Mouse (Mus musculus): Measurements from ENCODE around the gene Lmx1a. TPM values are rescaled to one million over a fixed set of nuclear protein-coding genes. Genes with fewer than 3 reads are reported as not detected.
A peak's percentile ranks its signal among the peaks of the same experiment; 100 is the strongest.

Gene Lmx1a
- polyA plus RNA-seq, 1 experiment from 2014 or later, result 3.5 TPM

GRCm38 (mm10) chr1:167789448-167789847, 100.4 kb downstream of the Lmx1a start:
- Histone ChIP-seq H3K36me3 (no peaks in the 10 kb centered on the region), H3K9ac (no peak overlapping the region), H3K4me1 (replicated peaks) (peaks cover 7% of the 10 kb centered on the region), H3K4me3 (no peak overlapping the region), H3K27me3 (replicated peaks) (peaks cover 5% of the 10 kb centered on the region; the same call in 1 of the 2 replicates), H3K4me2 (no peak overlapping the region), H3K27ac (ENCODE audit: poor library complexity, severe bottlenecking) (no peak overlapping the region), H3K9me3 (replicated peaks) (no peaks in the 10 kb centered on the region)
- 72% methylated on average over 8 of the region's 8 CpGs for WGBS
- no peak for ATAC-seq (ENCODE audit: insufficient number of reproducible peaks, low FRiP score)

DNA sequence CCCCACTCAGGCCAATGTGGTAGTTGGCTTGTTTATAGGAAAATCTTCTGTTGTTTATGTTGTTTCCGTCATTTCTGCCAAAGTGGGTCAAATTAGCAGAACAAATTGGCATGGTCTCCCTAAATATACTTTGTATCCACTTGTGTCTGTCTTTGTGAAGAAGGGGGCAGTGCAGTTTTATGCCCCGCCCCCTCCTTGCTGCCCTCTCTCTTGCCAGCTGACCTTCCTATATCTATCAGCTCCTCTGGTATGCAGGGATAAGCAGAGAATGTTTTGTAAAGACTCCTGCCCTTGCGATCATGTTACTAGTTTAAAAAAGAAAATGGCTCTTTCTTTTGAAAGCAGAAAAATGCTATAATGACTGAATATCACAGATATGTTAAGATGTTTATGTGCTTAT, 101.7 kb downstream of the Lmx1a start:
- H3K4me1 ChIP-seq (replicated peaks), result peaks cover 7% of the 10 kb centered on the region
- no peak overlapping the region for H3K4me2 ChIP-seq
- no peak overlapping the region for H3K4me3 ChIP-seq
- H3K36me3 ChIP-seq, result no peaks in the 10 kb centered on the region
- no peak overlapping the region for H3K27ac ChIP-seq (ENCODE audit: poor library complexity, severe bottlenecking)
- no peak for ATAC-seq (ENCODE audit: insufficient number of reproducible peaks, low FRiP score)
- H3K9me3 ChIP-seq (replicated peaks), result no peaks in the 10 kb centered on the region
- H3K9ac ChIP-seq, result no peak overlapping the region
- peaks cover 5% of the 10 kb centered on the region; the same call in 1 of the 2 replicates for H3K27me3 ChIP-seq (replicated peaks)
- 53% methylated on average over 3 of the region's 3 CpGs for WGBS

DNA sequence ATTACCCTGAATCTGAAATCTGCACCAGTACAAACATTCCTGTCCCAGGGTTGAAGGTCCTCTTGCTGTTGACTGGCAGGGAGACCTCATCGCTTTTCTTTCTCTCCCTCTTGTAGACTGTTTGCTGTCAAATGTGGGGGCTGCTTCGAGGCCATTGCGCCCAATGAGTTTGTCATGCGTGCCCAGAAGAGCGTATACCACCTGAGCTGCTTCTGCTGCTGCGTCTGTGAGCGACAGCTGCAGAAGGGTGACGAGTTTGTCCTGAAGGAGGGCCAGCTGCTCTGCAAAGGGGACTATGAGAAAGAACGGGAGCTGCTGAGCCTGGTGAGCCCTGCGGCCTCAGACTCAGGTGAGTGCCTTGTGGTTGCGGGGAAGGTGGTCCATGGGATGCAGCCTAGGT, 102.2 kb downstream of the Lmx1a start:
- Histone ChIP-seq H3K27me3 (replicated peaks) (peaks cover under 1% of the 10 kb centered on the region; the same call in 1 of the 2 replicates), H3K9me3 (replicated peaks) (no peaks in the 10 kb centered on the region), H3K9ac (no peak overlapping the region), H3K4me3 (no peak overlapping the region), H3K4me2 (no peak overlapping the region), H3K27ac (ENCODE audit: poor library complexity, severe bottlenecking) (no peak overlapping the region), H3K4me1 (replicated peaks) (peaks cover 7% of the 10 kb centered on the region), H3K36me3 (no peaks in the 10 kb centered on the region)
- ATAC-seq (ENCODE audit: insufficient number of reproducible peaks, low FRiP score), result no peak
- 60% methylated on average over 11 of the region's 11 CpGs for WGBS

- Histone ChIP-seq H3K36me3 (no peaks in the 10 kb centered on the region), H3K4me3 (no peak overlapping the region), H3K4me1 (replicated peaks) (peaks cover 3% of the 10 kb centered on the region), H3K4me2 (no peak overlapping the region), H3K27ac (ENCODE audit: poor library complexity, severe bottlenecking) (no peak overlapping the region), H3K9ac (no peak overlapping the region), H3K9me3 (replicated peaks) (no peaks in the 10 kb centered on the region), H3K27me3 (replicated peaks) (peaks cover 65% of the 10 kb centered on the region)
- ATAC-seq (ENCODE audit: insufficient number of reproducible peaks, low FRiP score), result 0 out of 2 replicates have a peak, but pooled peaks have one; percentile 22
- WGBS, result 34% methylated on average over 4 of the region's 4 CpGs
Measured at GRCm38 (mm10) chr1:167801923-167802322, 112.9 kb downstream of the Lmx1a start.

DNA sequence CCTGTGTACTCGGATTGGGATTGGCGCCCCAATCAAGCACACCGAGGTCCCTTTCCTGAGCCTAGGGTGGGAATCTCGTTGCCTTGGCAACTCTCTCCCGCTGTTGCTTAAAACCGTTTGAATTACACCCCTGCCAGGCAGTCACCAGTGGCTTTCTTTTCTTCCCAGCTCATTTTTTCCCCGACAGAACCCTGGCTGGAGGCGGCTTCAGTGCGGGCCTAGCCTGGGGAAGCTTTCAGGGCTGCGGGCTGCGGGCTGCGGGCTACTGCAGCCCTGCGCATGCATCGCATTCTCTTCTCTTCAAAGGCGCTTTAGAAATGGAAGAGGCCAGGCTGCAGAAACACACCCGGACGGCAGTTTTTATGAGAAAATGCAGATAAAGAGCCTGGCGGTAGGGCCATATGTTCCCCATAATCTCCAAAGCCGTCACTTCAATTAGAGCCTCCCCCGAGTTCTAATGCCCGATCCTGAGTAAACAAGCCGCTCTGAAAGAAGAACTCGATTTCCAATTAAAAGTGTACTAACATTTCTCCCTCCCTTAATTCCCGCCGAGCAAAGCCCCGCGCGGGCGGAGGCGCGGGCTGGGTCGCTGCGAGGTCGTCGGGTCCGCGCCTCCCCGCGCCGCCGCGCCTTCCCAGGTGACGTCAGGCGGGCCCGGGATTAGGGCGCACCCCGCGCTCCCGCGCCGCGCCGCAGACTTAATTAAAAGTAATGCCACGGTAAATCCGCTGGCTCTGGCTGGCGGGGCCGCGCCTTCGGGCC, 113.7 kb downstream of the Lmx1a start:
- no peaks in the 10 kb centered on the region for H3K9me3 ChIP-seq (replicated peaks)
- peak overlapping the region; percentile 56 for H3K9ac ChIP-seq
- peak; percentile 57 for ATAC-seq (ENCODE audit: insufficient number of reproducible peaks, low FRiP score)
- H3K4me2 ChIP-seq, result peak overlapping the region; percentile 95
- H3K27me3 ChIP-seq (replicated peaks), result peaks cover 71% of the 10 kb centered on the region
- H3K4me1 ChIP-seq (replicated peaks), result peaks cover 3% of the 10 kb centered on the region
- H3K27ac ChIP-seq (ENCODE audit: poor library complexity, severe bottlenecking), result no peak overlapping the region
- peak overlapping the region; percentile 55 for H3K4me3 ChIP-seq
- no peaks in the 10 kb centered on the region for H3K36me3 ChIP-seq
- WGBS, result 1% methylated on average over 59 of the region's 59 CpGs

GRCm38 (mm10) chr1:167803351-167803981, 114.4 kb downstream of the Lmx1a start:
- peak overlapping the region; percentile 55 for H3K4me3 ChIP-seq
- ATAC-seq (ENCODE audit: insufficient number of reproducible peaks, low FRiP score), result no peak
- WGBS, result 17% methylated on average over 10 of the region's 10 CpGs
- H3K9me3 ChIP-seq (replicated peaks), result no peaks in the 10 kb centered on the region
- peaks cover 3% of the 10 kb centered on the region for H3K4me1 ChIP-seq (replicated peaks)
- H3K36me3 ChIP-seq, result no peaks in the 10 kb centered on the region
- peaks cover 72% of the 10 kb centered on the region for H3K27me3 ChIP-seq (replicated peaks)
- H3K27ac ChIP-seq (ENCODE audit: poor library complexity, severe bottlenecking), result no peak overlapping the region
- peak overlapping the region; percentile 56 for H3K9ac ChIP-seq
- H3K4me2 ChIP-seq, result peak overlapping the region; percentile 95

DNA sequence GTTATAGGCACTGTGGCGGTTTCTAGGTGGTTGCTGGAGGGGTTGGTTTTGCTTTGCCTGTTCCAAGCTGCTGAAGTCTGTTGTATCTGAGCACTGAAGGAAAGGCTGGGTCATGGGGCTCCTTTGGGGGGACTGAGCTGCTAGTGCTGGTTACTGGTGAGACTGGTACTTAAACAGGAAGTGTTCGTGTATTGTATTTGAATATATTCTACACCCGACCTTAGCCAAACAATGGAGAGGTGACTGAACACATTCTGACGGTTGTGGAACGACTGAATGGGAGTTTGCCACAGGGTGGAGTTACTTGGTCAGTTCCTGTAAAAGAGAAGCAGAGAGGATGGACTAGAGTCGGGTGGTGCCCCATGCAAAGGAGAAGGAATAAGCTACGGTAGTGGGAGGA, 115.8 kb downstream of the Lmx1a start:
- no peak overlapping the region for H3K4me2 ChIP-seq
- H3K4me3 ChIP-seq, result no peak overlapping the region
- H3K4me1 ChIP-seq (replicated peaks), result peaks cover 3% of the 10 kb centered on the region
- no peaks in the 10 kb centered on the region for H3K36me3 ChIP-seq
- H3K27me3 ChIP-seq (replicated peaks), result peaks cover 71% of the 10 kb centered on the region
- no peaks in the 10 kb centered on the region for H3K9me3 ChIP-seq (replicated peaks)
- no peak for ATAC-seq (ENCODE audit: insufficient number of reproducible peaks, low FRiP score)
- H3K27ac ChIP-seq (ENCODE audit: poor library complexity, severe bottlenecking), result no peak overlapping the region
- 57% methylated on average over 7 of the region's 7 CpGs for WGBS
- H3K9ac ChIP-seq, result no peak overlapping the region

GRCm38 (mm10) chr1:167811141-167811540, 122.1 kb downstream of the Lmx1a start:
- ATAC-seq (ENCODE audit: insufficient number of reproducible peaks, low FRiP score), result no peak
- Histone ChIP-seq H3K4me1 (replicated peaks) (no peaks in the 10 kb centered on the region), H3K9me3 (replicated peaks) (no peaks in the 10 kb centered on the region), H3K27me3 (replicated peaks) (peaks cover 18% of the 10 kb centered on the region; the same call in 1 of the 2 replicates), H3K9ac (no peak overlapping the region), H3K4me3 (no peak overlapping the region), H3K36me3 (no peaks in the 10 kb centered on the region), H3K4me2 (no peak overlapping the region), H3K27ac (ENCODE audit: poor library complexity, severe bottlenecking) (no peak overlapping the region)
- WGBS, result 67% methylated on average over 4 of the region's 4 CpGs

DNA sequence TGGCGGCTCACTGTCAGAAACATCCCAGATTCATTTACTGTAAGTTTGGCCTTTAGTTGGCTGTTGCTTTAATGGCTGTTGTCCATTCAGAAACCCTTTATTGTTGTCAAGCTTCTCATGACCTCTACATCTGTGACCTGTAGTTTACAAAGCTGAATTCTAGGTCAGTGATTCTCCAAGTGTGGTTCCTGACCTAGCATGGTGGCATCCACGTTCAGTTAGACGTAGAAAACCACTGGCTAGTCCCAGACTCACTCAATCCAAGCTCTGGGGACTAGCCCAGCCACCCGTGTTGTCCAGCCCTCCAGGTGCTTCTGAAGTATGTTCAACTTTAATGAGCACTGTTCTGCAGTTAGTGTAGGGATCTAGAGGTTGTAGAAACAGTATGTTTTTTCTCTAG, 126.1 kb downstream of the Lmx1a start:
- Histone ChIP-seq H3K9ac (no peak overlapping the region), H3K4me3 (no peak overlapping the region), H3K4me1 (replicated peaks) (0 out of 2 replicates have a peak, but pooled peaks cover 7% of the 10 kb centered on the region), H3K9me3 (replicated peaks) (no peaks in the 10 kb centered on the region), H3K4me2 (no peak overlapping the region), H3K36me3 (no peaks in the 10 kb centered on the region), H3K27ac (ENCODE audit: poor library complexity, severe bottlenecking) (no peak overlapping the region), H3K27me3 (replicated peaks) (0 out of 2 replicates have a peak, but pooled peaks cover 6% of the 10 kb centered on the region)
- no peak for ATAC-seq (ENCODE audit: insufficient number of reproducible peaks, low FRiP score)
- WGBS, result 79% methylated on average over 4 of the region's 4 CpGs

DNA sequence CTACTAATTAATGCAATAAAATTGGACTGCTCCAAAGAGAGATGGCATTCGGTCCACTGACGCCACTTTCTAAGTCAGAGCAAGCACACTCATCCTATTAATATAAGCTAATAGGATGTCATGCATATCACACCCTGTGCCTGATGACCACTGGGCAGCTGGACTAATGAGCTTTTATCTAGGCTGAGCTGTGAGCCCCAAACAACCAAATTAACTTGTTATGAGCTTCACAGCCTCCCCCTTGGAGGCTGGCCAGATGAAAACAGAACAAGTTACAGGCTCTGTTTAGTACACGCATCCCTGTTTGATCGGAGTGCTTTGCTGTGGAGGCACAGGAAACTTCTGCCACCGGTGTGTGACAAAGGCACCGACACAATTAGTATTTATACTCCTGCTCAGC, 128.0 kb downstream of the Lmx1a start:
- 61% methylated on average over 6 of the region's 6 CpGs for WGBS
- ATAC-seq (ENCODE audit: insufficient number of reproducible peaks, low FRiP score), result no peak
- no peak overlapping the region for H3K4me3 ChIP-seq
- 0 out of 2 replicates have a peak, but pooled peaks cover 7% of the 10 kb centered on the region for H3K4me1 ChIP-seq (replicated peaks)
- no peaks in the 10 kb centered on the region for H3K9me3 ChIP-seq (replicated peaks)
- no peak overlapping the region for H3K9ac ChIP-seq
- no peak overlapping the region for H3K27ac ChIP-seq (ENCODE audit: poor library complexity, severe bottlenecking)
- H3K27me3 ChIP-seq (replicated peaks), result 0 out of 2 replicates have a peak, but pooled peaks cover 6% of the 10 kb centered on the region
- H3K4me2 ChIP-seq, result no peak overlapping the region
- no peaks in the 10 kb centered on the region for H3K36me3 ChIP-seq

GRCm38 (mm10) chr1:167817616-167818015, 128.6 kb downstream of the Lmx1a start:
- Histone ChIP-seq H3K9me3 (replicated peaks) (no peaks in the 10 kb centered on the region), H3K9ac (no peak overlapping the region), H3K27ac (ENCODE audit: poor library complexity, severe bottlenecking) (no peak overlapping the region), H3K4me3 (no peak overlapping the region), H3K4me1 (replicated peaks) (0 out of 2 replicates have a peak, but pooled peaks cover 7% of the 10 kb centered on the region), H3K4me2 (no peak overlapping the region), H3K36me3 (no peaks in the 10 kb centered on the region), H3K27me3 (replicated peaks) (0 out of 2 replicates have a peak, but pooled peaks cover 6% of the 10 kb centered on the region)
- no peak for ATAC-seq (ENCODE audit: insufficient number of reproducible peaks, low FRiP score)
- 10% methylated on average over 1 of the region's 1 CpGs for WGBS
